Mouse (Mus musculus): Measurements from ENCODE around the gene Igfn1.
A peak's percentile ranks its signal among the peaks of the same experiment; 100 is the strongest.

Igfn1 gene

GRCm38 (mm10) chr1:136007211-136008158, 1.3 kb upstream of the Igfn1 start, which contains the start of gene Tmem9:
Gene Tmem9 (plus strand): TSS chr1:136008150.
- DNase-seq: peak; percentile 94

- no peak for DNase-seq
Measured at GRCm38 (mm10) chr1:136001438-136001837, 4.7 kb downstream of the Igfn1 start.

DNA sequence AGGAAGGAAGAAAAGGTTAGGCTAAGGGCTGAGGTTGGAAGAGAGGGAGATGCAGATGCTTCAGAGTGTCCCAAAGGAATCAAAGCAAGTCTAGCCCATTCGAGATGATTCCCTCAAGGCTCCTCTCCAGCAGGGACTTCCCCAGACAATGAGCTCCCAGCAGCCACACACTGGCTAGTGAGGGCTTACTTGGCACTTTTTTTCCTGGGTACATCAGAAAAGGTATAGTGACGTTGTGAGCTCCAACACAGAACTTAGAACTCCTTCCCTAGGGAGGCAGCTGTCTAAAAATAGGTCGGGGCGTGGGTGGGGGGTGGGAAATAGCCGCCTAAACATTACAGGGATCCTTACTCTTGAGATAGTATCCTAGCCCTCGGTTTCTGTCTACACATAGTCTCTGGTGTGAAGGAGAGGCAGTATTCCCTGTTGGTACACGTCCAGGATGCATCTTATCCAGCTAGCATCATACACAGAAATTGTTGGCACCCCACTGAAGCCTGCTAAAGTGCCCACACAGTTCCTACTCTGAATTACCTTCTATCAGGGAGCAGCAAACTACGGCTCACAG, 6.3 kb downstream of the Igfn1 start:
- no peak for DNase-seq

GRCm38 (mm10) chr1:135997537-135997936, 8.6 kb downstream of the Igfn1 start:
- DNase-seq: no peak

- DNase-seq: no peak
Measured at GRCm38 (mm10) chr1:135993470-135993869, 12.7 kb downstream of the Igfn1 start.

DNA sequence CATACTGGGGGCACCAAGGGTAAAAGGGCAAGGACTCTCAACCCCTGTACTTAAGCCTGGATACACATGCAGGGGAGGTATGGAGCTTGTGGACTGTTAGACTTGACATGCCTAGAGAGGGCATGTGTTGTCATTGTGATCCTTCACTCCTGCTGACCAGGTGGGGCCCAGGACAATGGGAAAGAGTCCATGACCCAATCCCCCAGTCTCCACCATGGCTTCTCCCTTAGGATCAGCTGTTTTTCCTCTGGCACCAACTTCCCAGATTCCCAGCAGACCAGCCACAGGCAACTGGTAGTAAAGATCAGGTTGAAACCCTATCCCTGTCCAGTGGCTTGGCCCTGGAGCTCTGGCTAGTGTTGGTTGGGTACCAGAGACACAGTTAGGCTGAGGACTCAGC, 16.3 kb downstream of the Igfn1 start:
- no peak for DNase-seq

GRCm38 (mm10) chr1:135984105-135984504, 22.0 kb downstream of the Igfn1 start:
- no peak for DNase-seq

DNA sequence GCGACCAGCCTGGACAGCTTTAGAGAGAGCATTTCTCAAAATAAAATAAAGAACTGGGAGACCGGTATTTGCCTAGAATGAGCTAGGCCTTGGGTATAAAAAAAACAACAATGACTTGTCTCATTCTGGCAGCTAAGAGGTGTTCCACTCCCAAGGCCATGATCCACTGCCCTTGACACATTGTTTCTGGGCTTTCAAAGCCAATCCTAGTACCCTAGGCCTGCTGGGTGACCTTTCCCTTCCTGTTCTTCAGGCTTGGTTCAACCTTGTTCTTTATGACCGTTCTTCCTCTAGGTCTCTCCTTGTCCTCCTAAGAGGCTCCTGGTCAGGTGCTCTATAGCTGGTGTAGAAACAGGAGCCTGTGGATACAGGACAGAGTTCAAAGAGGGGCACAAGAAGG, 33.6 kb downstream of the Igfn1 start:
- DNase-seq: no peak

GRCm38 (mm10) chr1:135970486-135970885, 35.7 kb downstream of the Igfn1 start:
- DNase-seq: no peak

- no peak for DNase-seq
Measured at GRCm38 (mm10) chr1:135967739-135968138, 38.4 kb downstream of the Igfn1 start.

DNA sequence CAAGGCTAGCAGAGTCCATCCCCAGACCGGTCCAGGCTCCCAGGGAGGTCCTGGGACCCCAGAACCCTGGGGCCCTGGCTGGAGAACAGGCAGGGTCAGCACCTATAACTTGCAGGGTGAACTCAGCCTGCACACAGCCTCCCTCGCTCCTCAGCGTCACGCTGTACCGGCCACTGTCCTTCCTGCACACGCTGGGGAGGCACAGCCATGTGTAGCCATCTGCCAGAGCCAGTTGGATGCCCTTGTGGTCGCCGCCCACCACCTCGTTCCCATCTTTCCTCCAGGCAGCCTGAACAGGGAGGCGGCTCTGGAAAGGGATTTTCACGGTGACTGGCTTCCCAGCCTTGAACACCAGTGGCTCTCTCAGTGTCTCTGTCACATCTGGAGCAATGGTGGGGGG, 41.6 kb downstream of the Igfn1 start:
- no peak for DNase-seq

DNA sequence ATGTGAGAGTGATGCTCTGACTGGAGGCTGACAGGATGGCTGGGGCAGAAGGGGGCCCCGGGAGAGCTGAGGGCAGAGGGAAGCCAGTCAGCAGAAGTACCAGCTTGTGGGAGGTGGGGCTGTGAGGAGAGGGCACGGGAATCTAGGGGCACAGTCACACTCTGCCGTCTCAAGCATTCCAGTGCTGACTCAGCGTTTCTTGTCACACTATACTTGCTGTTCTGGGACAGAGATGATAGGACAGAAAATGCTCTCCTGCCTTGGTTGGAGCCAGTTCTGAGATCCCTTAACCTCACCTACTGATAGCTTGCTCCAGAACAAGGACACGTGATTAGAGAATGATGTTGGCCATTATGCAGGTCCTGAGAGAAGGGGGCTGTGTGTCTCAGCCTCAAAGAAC, 43.0 kb downstream of the Igfn1 start:
- DNase-seq: no peak

- no peak for DNase-seq
Measured at GRCm38 (mm10) chr1:135958483-135958882, 47.7 kb downstream of the Igfn1 start.

DNA sequence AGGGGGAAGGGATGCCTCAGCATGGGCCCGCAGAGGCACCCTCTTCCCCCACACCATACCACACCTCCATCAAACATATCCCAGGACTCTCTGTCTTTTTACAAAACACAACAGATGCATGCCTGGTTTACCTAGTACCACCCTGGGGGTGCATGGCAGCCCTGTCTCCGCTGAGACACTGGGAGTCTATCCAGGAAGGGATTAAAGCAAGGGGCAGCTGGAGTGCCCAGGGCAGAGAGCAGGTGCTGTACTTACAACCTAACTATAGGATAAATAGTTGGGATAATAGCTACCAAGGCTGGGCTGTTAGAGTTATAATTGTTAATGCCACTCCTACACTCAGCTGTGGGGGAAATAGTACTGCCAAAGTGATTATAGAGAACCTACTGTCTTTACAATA, 57.3 kb downstream of the Igfn1 start:
- no peak for DNase-seq

GRCm38 (mm10) chr1:135946247-135946646, 59.9 kb downstream of the Igfn1 start:
- no peak for DNase-seq

- DNase-seq: peak; percentile 58
Measured at GRCm38 (mm10) chr1:135945711-135946110, 60.4 kb downstream of the Igfn1 start.

- peak; percentile 90 for DNase-seq
Measured at GRCm38 (mm10) chr1:135944526-135945259, 61.4 kb downstream of the Igfn1 start.

DNA sequence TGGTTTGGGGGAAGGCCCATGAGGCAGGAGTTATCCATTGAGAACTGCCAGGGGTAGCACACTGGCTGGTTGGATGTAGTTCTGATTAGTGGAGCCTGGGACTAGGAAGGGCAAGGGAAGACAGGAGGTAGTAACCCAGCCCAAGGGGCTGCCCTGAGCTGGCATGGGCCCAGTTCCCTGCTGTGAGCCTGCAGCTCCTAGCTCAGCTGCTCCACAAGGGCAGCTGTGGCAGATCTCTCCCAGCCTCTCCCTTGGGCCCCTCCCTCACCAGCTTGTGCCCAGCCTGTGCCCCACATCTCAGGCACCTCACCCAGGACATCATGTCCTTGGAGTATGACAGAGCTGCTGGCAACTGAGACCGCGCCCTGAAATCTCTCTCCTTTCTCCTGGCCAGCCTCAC, 62.4 kb downstream of the Igfn1 start:
- no peak for DNase-seq

DNA sequence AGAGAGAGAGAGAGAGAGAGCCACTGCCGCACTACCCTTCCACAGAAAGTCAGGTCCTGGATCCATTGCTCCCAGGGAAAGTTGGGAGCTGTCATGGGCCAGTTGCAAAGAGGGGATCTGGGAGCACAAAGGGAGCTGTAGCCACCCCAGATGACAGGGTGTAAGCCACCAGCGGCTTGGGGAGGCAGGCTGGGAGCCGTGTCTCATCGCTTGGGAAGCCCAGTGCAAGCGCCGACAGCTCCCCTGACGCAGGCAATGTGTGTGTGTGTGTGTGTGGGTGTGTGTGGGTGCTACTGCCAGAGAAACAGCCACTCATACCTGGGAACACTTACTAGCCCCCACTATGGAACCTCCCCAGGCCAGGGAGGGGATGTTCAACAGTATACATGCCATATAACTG, 64.0 kb downstream of the Igfn1 start:
- DNase-seq: peak; percentile 69

GRCm38 (mm10) chr1:135941259-135942006, 64.7 kb downstream of the Igfn1 start:
- peak; percentile 86 for DNase-seq

DNA sequence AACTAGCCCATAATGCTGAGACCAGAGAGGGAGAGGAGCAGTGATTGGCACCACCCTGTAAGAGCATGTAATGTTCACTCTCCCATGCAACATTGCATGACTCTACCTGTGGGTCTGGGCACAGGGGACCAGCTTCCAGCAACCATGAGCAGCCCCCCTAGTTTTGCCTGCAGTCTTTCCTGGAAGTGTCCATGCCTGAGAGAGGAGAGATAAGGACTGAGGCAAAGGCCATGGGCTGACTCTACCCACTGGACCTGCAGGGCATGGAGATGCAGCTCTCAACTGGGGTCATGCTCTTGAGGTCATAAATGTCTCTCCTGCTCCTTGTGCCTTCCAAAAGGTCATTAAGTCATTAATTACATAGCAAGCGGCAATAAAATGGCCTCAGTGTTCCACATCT, 70.1 kb downstream of the Igfn1 start:
- peak; percentile 35 for DNase-seq

- DNase-seq: no peak
Measured at GRCm38 (mm10) chr1:135933704-135934293, 72.3 kb downstream of the Igfn1 start.

Data from liver (tissue).